Mouse (Mus musculus): ENCODE results near the gene Gm867. TPM values are rescaled to one million over a fixed set of nuclear protein-coding genes. Genes with fewer than 3 reads are reported as not detected.

The Gm867 gene
- polyA plus RNA-seq, 1 experiment, result 1.3 TPM

DNA sequence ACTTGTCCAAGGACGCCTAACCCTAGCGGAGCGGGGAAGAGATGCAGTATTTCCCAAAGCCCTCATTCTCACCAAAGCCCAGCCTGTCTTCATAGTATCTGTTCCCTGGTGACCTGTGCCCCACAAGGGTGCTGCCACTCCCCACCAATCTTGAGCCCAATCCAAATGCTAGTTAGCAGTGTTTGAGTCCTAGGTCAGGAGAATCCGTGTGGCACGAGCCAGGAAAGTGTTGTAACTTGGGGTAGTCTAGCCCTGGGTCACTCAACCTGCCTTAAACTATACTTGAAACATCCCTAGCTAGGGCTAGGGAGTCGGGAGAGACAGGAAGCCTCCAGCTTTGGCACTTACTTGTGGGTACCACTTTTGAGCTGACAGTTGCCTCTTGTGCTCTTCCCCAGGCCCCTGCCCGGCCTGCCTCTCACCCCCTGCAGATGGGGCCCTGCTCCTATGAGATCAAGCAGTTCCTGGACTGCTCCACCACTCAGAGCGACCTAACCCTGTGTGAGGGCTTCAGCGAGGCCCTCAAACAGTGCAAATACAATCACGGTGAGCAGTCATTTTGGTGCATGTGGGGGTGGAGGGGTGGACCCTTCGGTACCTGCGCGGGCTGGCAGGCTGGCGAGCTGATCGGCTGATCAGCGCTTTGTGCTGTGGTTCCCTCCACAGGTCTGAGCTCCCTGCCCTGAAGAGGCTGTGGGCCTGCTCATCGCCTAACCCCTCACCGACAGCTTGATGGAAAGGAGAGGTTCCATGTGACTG lies 3.4 kb downstream of the Gm867 start:
- H3K4me1 ChIP-seq (ENCODE audit: control insufficient read depth, insufficient read depth, low read length), result peaks cover 14% of the 10 kb centered on the region
- H3K4me3 ChIP-seq (ENCODE audit: control insufficient read depth, low read depth, low read length), result peak overlapping the region; percentile 10; the same call in 1 of the 2 replicates
- H3K27me3 ChIP-seq (ENCODE audit: control insufficient read depth, insufficient read depth, low read length), result no peaks in the 10 kb centered on the region
- TF ChIP-seq CTCF (IDR thresholded peaks at IDR 0.05; ENCODE audit: control insufficient read depth, insufficient read depth, insufficient replicate concordance, low read depth, low read length), result 0 out of 2 replicates have a peak, but pooled peaks have one; percentile 5
- TF ChIP-seq POLR2A (IDR thresholded peaks at IDR 0.05; ENCODE audit: control insufficient read depth, low read depth, low read length), result 0 out of 2 replicates have a peak, but pooled peaks have one; percentile 29
- peak overlapping the region; percentile 68 for H3K27ac ChIP-seq (ENCODE audit: control insufficient read depth, insufficient read depth, low read depth, low read length)
- no peaks in the 10 kb centered on the region for H3K36me3 ChIP-seq (ENCODE audit: control insufficient read depth, insufficient read depth, low read length)

DNA sequence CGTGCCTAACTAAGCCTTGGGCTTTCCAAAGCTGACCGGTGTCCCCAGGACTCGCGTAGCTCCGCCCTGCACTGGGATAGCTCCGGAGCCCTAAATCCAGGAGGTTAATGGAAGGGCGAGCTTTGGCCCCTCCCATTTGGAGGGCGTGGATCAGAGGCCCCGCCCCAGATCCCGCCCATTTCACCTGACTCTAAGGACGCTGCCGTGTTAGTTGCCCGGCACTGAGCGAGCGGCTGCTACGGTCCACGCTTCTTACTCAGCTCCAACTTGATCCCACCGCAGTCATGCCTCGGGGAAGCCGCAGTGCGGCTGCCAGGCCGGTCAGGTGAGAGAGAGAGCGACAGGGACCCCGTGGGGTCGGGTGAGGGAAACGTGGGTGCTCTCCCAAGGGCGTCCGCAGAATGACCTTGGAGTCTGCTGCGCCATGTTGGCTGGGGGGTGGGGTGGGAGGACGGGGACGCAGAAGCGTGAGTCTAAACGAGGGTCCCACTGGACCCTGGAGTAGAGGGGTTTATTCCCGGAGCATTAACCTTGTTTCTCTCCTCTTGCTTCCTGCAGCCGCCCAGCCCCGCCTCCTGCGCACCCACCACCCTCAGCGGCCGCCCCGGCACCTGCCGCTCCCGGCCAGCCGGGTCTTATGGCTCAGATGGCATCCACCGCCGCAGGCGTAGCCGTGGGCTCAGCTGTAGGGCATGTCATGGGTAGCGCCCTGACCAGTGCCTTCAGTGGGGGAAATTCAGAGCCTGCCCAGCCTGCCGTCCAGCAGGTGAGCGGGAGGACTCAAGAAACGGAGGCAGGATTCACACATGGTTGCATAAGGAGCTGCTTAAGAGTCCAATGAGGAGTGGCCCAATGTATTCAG lies 4.6 kb downstream of the Gm867 start, which contains the start of gene Mmp11:
TSS of gene Mmp11 (minus strand) at position 817 of the 862 bp plus-strand sequence.
- Histone ChIP-seq H3K36me3 (ENCODE audit: control insufficient read depth, insufficient read depth, low read length) (no peaks in the 10 kb centered on the region), H3K4me1 (ENCODE audit: control insufficient read depth, insufficient read depth, low read length) (peaks cover 21% of the 10 kb centered on the region), H3K4me3 (ENCODE audit: control insufficient read depth, low read depth, low read length) (peak within 1 kb of the TSS; percentile 92), H3K27ac (ENCODE audit: control insufficient read depth, insufficient read depth, low read depth, low read length) (peak within 1 kb of the TSS; percentile 68), H3K27me3 (ENCODE audit: control insufficient read depth, insufficient read depth, low read length) (no peaks in the 10 kb centered on the region)
- TF ChIP-seq CTCF (IDR thresholded peaks at IDR 0.05; ENCODE audit: control insufficient read depth, insufficient read depth, insufficient replicate concordance, low read depth, low read length) (no peak), POLR2A (IDR thresholded peaks at IDR 0.05; ENCODE audit: control insufficient read depth, low read depth, low read length) (peak; percentile 67)

DNA sequence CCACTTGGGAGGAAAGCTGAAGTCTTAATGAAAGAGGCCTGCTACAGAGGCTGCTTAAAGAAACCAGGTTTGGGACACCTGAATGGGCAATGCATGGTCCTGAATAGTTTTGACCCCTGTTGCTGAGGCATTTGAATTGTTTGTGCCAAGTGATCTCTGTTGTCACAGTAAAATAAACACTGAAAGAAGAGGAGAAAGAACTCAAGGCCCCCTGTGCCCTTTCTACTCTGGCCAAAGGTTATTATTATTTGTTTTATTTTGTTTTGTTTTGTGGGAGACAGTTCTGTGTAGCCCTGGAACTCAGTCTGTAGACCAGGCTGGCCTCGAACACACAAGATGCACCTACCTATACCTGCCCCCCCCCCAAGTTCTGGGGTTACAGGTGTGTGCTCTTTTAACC lies 5.5 kb downstream of the Gm867 start:
- Histone ChIP-seq H3K27me3 (ENCODE audit: control insufficient read depth, insufficient read depth, low read length) (no peaks in the 10 kb centered on the region), H3K27ac (ENCODE audit: control insufficient read depth, insufficient read depth, low read depth, low read length) (no peak overlapping the region), H3K36me3 (ENCODE audit: control insufficient read depth, insufficient read depth, low read length) (no peaks in the 10 kb centered on the region), H3K4me3 (ENCODE audit: control insufficient read depth, low read depth, low read length) (no peak overlapping the region), H3K4me1 (ENCODE audit: control insufficient read depth, insufficient read depth, low read length) (peaks cover 29% of the 10 kb centered on the region)
- TF ChIP-seq POLR2A (IDR thresholded peaks at IDR 0.05; ENCODE audit: control insufficient read depth, low read depth, low read length) (no peak), CTCF (IDR thresholded peaks at IDR 0.05; ENCODE audit: control insufficient read depth, insufficient read depth, insufficient replicate concordance, low read depth, low read length) (no peak)

DNA sequence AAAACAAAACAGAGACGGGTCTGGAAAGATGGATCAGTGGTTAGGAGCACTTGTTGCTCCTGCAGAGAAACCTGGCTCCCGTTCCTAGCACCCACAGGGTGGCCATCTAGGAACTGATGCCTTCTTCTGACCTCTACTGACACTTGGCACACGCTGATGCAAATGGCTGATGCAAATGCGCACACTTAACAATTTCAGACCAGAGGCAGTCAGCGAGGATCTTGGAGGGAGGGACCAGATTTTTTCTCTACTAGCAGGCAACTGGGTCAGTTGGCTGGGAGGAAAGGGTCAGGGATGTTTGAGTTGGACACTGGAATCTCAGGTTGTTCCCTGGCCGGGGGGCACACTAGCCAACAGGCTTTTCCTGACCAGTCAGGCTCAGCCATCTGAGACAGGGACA lies 7.6 kb downstream of the Gm867 start, which contains the start of gene Chchd10:
TSS of gene Chchd10 (plus strand) at position 240 of the 400 bp plus-strand sequence.
- H3K4me1 ChIP-seq (ENCODE audit: control insufficient read depth, insufficient read depth, low read length), result peaks cover 29% of the 10 kb centered on the region
- no peaks in the 10 kb centered on the region for H3K36me3 ChIP-seq (ENCODE audit: control insufficient read depth, insufficient read depth, low read length)
- no peaks in the 10 kb centered on the region for H3K27me3 ChIP-seq (ENCODE audit: control insufficient read depth, insufficient read depth, low read length)
- H3K4me3 ChIP-seq (ENCODE audit: control insufficient read depth, low read depth, low read length), result peak within 1 kb of the TSS; percentile 75
- no peak for TF ChIP-seq CTCF (IDR thresholded peaks at IDR 0.05; ENCODE audit: control insufficient read depth, insufficient read depth, insufficient replicate concordance, low read depth, low read length)
- no peak for TF ChIP-seq POLR2A (IDR thresholded peaks at IDR 0.05; ENCODE audit: control insufficient read depth, low read depth, low read length)
- no peak within 1 kb of the TSS; the same call in 1 of the 2 replicates for H3K27ac ChIP-seq (ENCODE audit: control insufficient read depth, insufficient read depth, low read depth, low read length)

DNA sequence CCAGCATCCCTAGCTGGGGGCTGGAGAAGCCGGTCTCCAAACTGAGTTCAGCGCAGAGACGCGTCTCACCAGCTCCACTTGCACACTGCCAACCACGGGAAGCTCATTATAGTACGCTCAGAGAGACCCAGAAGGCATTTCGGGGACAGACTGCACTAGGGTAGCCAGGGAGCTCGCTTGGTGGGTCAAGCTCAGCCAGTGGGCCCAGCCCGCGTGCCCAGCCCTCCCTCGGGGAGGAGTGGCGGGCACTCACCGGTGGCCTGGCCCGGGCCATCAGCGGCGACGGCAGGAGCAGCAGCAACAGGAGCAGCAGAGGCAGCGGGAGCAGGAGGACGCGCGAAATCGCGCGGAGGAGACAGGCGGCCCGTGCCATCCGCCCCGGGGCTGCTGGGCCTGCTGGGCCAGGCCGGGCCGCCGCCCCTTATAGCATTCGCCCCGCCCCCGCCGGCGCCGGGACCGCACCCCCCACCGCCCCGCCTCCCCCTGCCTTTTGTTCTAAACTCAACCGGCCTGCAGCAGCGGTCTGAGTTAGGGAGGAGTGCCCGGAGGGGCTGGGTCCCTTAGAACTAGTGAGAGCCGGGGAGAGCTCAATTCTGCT lies 8.3 kb downstream of the Gm867 start:
- Histone ChIP-seq H3K4me3 (ENCODE audit: control insufficient read depth, low read depth, low read length) (peak overlapping the region; percentile 75), H3K4me1 (ENCODE audit: control insufficient read depth, insufficient read depth, low read length) (peaks cover 29% of the 10 kb centered on the region), H3K27ac (ENCODE audit: control insufficient read depth, insufficient read depth, low read depth, low read length) (no peak overlapping the region; the same call in 1 of the 2 replicates), H3K36me3 (ENCODE audit: control insufficient read depth, insufficient read depth, low read length) (no peaks in the 10 kb centered on the region), H3K27me3 (ENCODE audit: control insufficient read depth, insufficient read depth, low read length) (no peaks in the 10 kb centered on the region)
- no peak for TF ChIP-seq CTCF (IDR thresholded peaks at IDR 0.05; ENCODE audit: control insufficient read depth, insufficient read depth, insufficient replicate concordance, low read depth, low read length)
- 0 out of 2 replicates have a peak, but pooled peaks have one; percentile 42 for TF ChIP-seq POLR2A (IDR thresholded peaks at IDR 0.05; ENCODE audit: control insufficient read depth, low read depth, low read length)

DNA sequence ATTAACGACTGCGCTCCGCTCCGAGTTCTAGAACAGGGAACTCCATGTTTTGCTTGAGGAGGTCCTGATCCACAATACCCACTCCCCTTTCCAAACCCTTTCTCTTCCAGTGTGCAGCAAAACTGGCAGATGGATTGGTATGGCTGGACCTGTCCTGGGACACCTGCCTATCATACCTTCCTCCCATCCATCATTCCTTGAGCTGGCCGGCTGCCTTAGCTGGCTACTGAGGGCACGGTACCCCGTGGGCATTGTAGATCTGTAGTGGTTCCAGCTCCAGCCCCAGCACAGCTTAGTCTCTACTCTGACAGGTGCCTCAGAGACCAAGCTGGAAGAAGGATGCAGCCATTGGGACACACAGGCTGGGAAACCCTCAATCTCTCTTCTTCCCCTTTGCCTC lies 9.2 kb downstream of the Gm867 start:
- Histone ChIP-seq H3K27me3 (ENCODE audit: control insufficient read depth, insufficient read depth, low read length) (no peaks in the 10 kb centered on the region), H3K4me3 (ENCODE audit: control insufficient read depth, low read depth, low read length) (no peak overlapping the region), H3K4me1 (ENCODE audit: control insufficient read depth, insufficient read depth, low read length) (peaks cover 29% of the 10 kb centered on the region), H3K27ac (ENCODE audit: control insufficient read depth, insufficient read depth, low read depth, low read length) (no peak overlapping the region), H3K36me3 (ENCODE audit: control insufficient read depth, insufficient read depth, low read length) (no peaks in the 10 kb centered on the region)
- TF ChIP-seq POLR2A (IDR thresholded peaks at IDR 0.05; ENCODE audit: control insufficient read depth, low read depth, low read length) (no peak), CTCF (IDR thresholded peaks at IDR 0.05; ENCODE audit: control insufficient read depth, insufficient read depth, insufficient replicate concordance, low read depth, low read length) (no peak)

Data from testis, adult 2 months (tissue).